Mouse (Mus musculus): ENCODE data around the gene Olfr684. TPM values are rescaled to one million over a fixed set of nuclear protein-coding genes. Genes with fewer than 3 reads are reported as not detected.

The Olfr684 gene
- total RNA-seq (2015; ENCODE audit: low replicate concordance) (not detected in 2 replicates), total RNA-seq (2017; ENCODE audit: low replicate concordance) (not detected in 2 replicates)

- no peak for ATAC-seq (replicated peaks; ENCODE audit: low FRiP score, poor library complexity, severe bottlenecking)
These were observed at the start of gene Olfr684 for GRCm38 (mm10) chr7:105163553-105163952. Olfr684 (minus strand) TSS chr7:105163653.

- ATAC-seq (replicated peaks; ENCODE audit: low FRiP score, poor library complexity, severe bottlenecking) = no peak
These were observed 43.9 kb upstream of the Olfr684 start, which contains the start of gene Olfr686 for GRCm38 (mm10) chr7:105207385-105207784. Olfr686 (minus strand) TSS chr7:105207485.

- no peak for ATAC-seq (replicated peaks; ENCODE audit: low FRiP score, poor library complexity, severe bottlenecking)
These were observed 22.5 kb upstream of the Olfr684 start, which contains the start of gene Olfr685 for GRCm38 (mm10) chr7:105185912-105186311. Olfr685 (minus strand) TSS chr7:105186012.

GRCm38 (mm10) chr7:105170773-105171172 is 7.3 kb upstream of the Olfr684 start:
- ATAC-seq (replicated peaks; ENCODE audit: low FRiP score, poor library complexity, severe bottlenecking) = no peak

- no peak for ATAC-seq (replicated peaks; ENCODE audit: low FRiP score, poor library complexity, severe bottlenecking)
These were observed 16.5 kb downstream of the Olfr684 start, which contains the start of gene Olfr683 for GRCm38 (mm10) chr7:105146912-105147311. Olfr683 (minus strand) TSS chr7:105147012.

- ATAC-seq (replicated peaks; ENCODE audit: low FRiP score, poor library complexity, severe bottlenecking) = no peak
These were observed 22.2 kb downstream of the Olfr684 start for GRCm38 (mm10) chr7:105141275-105141674.

- ATAC-seq (replicated peaks; ENCODE audit: low FRiP score, poor library complexity, severe bottlenecking) = no peak
These were observed 46.9 kb downstream of the Olfr684 start, which contains the start of gene Olfr681 for GRCm38 (mm10) chr7:105116536-105116935. Olfr681 (plus strand) TSS chr7:105116836.

Other genes starting within 250 kb of the Olfr684 start
- gene Olfr667, start 242.2 kb downstream of the Olfr684 start, total RNA-seq (2015; ENCODE audit: low replicate concordance) = not detected in 2 replicates
- gene Olfr667, start 242.2 kb downstream of the Olfr684 start, total RNA-seq (2017; ENCODE audit: low replicate concordance) = not detected in 2 replicates
- gene Olfr668, start 235.6 kb downstream of the Olfr684 start, total RNA-seq (2015; ENCODE audit: low replicate concordance) = not detected in 2 replicates
- gene Olfr668, start 235.6 kb downstream of the Olfr684 start, total RNA-seq (2017; ENCODE audit: low replicate concordance) = not detected in 2 replicates
- not detected in 2 replicates for gene Olfr669, start 229.4 kb downstream of the Olfr684 start, total RNA-seq (2015; ENCODE audit: low replicate concordance)
- not detected in 2 replicates for gene Olfr669, start 229.4 kb downstream of the Olfr684 start, total RNA-seq (2017; ENCODE audit: low replicate concordance)
- not detected in 2 replicates for gene Olfr670, start 201.0 kb downstream of the Olfr684 start, total RNA-seq (2015; ENCODE audit: low replicate concordance)
- gene Olfr670, start 201.0 kb downstream of the Olfr684 start, total RNA-seq (2017; ENCODE audit: low replicate concordance) = not detected in 2 replicates
- not detected in 2 replicates for gene Olfr671, start 184.5 kb downstream of the Olfr684 start, total RNA-seq (2015; ENCODE audit: low replicate concordance)
- gene Olfr671, start 184.5 kb downstream of the Olfr684 start, total RNA-seq (2017; ENCODE audit: low replicate concordance) = not detected in 2 replicates
- not detected in 2 replicates for gene Olfr672, start 161.6 kb downstream of the Olfr684 start, total RNA-seq (2015; ENCODE audit: low replicate concordance)
- gene Olfr672, start 161.6 kb downstream of the Olfr684 start, total RNA-seq (2017; ENCODE audit: low replicate concordance) = not detected in 2 replicates
- gene Olfr675, start 135.2 kb downstream of the Olfr684 start, total RNA-seq (2015; ENCODE audit: low replicate concordance) = not detected in 2 replicates
- not detected in 2 replicates for gene Olfr675, start 135.2 kb downstream of the Olfr684 start, total RNA-seq (2017; ENCODE audit: low replicate concordance)
- gene Olfr676, start 131.0 kb downstream of the Olfr684 start, total RNA-seq (2015; ENCODE audit: low replicate concordance) = not detected in 2 replicates
- gene Olfr676, start 131.0 kb downstream of the Olfr684 start, total RNA-seq (2017; ENCODE audit: low replicate concordance) = not detected in 2 replicates
- gene Olfr677, start 112.3 kb downstream of the Olfr684 start, total RNA-seq (2015; ENCODE audit: low replicate concordance) = not detected in 2 replicates
- gene Olfr677, start 112.3 kb downstream of the Olfr684 start, total RNA-seq (2017; ENCODE audit: low replicate concordance) = not detected in 2 replicates
- not detected in 2 replicates for gene Olfr678, start 99.2 kb downstream of the Olfr684 start, total RNA-seq (2015; ENCODE audit: low replicate concordance)
- not detected in 2 replicates for gene Olfr678, start 99.2 kb downstream of the Olfr684 start, total RNA-seq (2017; ENCODE audit: low replicate concordance)
- not detected in 2 replicates for gene Olfr679, start 82.4 kb downstream of the Olfr684 start, total RNA-seq (2015; ENCODE audit: low replicate concordance)
- gene Olfr679, start 82.4 kb downstream of the Olfr684 start, total RNA-seq (2017; ENCODE audit: low replicate concordance) = not detected in 2 replicates
- gene Olfr680-ps1, start 70.8 kb downstream of the Olfr684 start, total RNA-seq (2015; ENCODE audit: low replicate concordance) = not detected in 2 replicates
- gene Olfr680-ps1, start 70.8 kb downstream of the Olfr684 start, total RNA-seq (2017; ENCODE audit: low replicate concordance) = not detected in 2 replicates
- not detected in 2 replicates for gene Olfr681, start 46.8 kb downstream of the Olfr684 start, total RNA-seq (2015; ENCODE audit: low replicate concordance)
- gene Olfr681, start 46.8 kb downstream of the Olfr684 start, total RNA-seq (2017; ENCODE audit: low replicate concordance) = not detected in 2 replicates
- not detected in 2 replicates for gene Olfr683, start 16.6 kb downstream of the Olfr684 start, total RNA-seq (2015; ENCODE audit: low replicate concordance)
- gene Olfr683, start 16.6 kb downstream of the Olfr684 start, total RNA-seq (2017; ENCODE audit: low replicate concordance) = not detected in 2 replicates
- not detected in 2 replicates for gene Olfr685, start 22.4 kb upstream of the Olfr684 start, total RNA-seq (2015; ENCODE audit: low replicate concordance)
- not detected in 2 replicates for gene Olfr685, start 22.4 kb upstream of the Olfr684 start, total RNA-seq (2017; ENCODE audit: low replicate concordance)
- gene Olfr686, start 43.8 kb upstream of the Olfr684 start, total RNA-seq (2015; ENCODE audit: low replicate concordance) = not detected in 2 replicates
- not detected in 2 replicates for gene Olfr686, start 43.8 kb upstream of the Olfr684 start, total RNA-seq (2017; ENCODE audit: low replicate concordance)
- gene Olfr688, start 124.4 kb upstream of the Olfr684 start, total RNA-seq (2015; ENCODE audit: low replicate concordance) = not detected in 2 replicates
- gene Olfr688, start 124.4 kb upstream of the Olfr684 start, total RNA-seq (2017; ENCODE audit: low replicate concordance) = not detected in 2 replicates
- not detected in 2 replicates for gene Olfr689, start 147.5 kb upstream of the Olfr684 start, total RNA-seq (2015; ENCODE audit: low replicate concordance)
- gene Olfr689, start 147.5 kb upstream of the Olfr684 start, total RNA-seq (2017; ENCODE audit: low replicate concordance) = not detected in 2 replicates
- not detected in 2 replicates for gene Olfr690, start 170.5 kb upstream of the Olfr684 start, total RNA-seq (2015; ENCODE audit: low replicate concordance)
- gene Olfr690, start 170.5 kb upstream of the Olfr684 start, total RNA-seq (2017; ENCODE audit: low replicate concordance) = not detected in 2 replicates
- not detected in 2 replicates for gene Olfr691, start 178.6 kb upstream of the Olfr684 start, total RNA-seq (2015; ENCODE audit: low replicate concordance)
- not detected in 2 replicates for gene Olfr691, start 178.6 kb upstream of the Olfr684 start, total RNA-seq (2017; ENCODE audit: low replicate concordance)
- gene Olfr692, start 204.6 kb upstream of the Olfr684 start, total RNA-seq (2015; ENCODE audit: low replicate concordance) = not detected in 2 replicates
- gene Olfr692, start 204.6 kb upstream of the Olfr684 start, total RNA-seq (2017; ENCODE audit: low replicate concordance) = not detected in 2 replicates
- gene Gm5901, start 211.4 kb upstream of the Olfr684 start, total RNA-seq (2015; ENCODE audit: low replicate concordance) = not detected in 2 replicates
- 7.6 TPM in 1 of 2 replicates, not detected in the other for gene Gm5901, start 211.4 kb upstream of the Olfr684 start, total RNA-seq (2017; ENCODE audit: low replicate concordance)
- 16.9 and 48.6 TPM in 2 replicates for gene Fam160a2, start 236.4 kb upstream of the Olfr684 start, total RNA-seq (2015; ENCODE audit: low replicate concordance)
- gene Fam160a2, start 236.4 kb upstream of the Olfr684 start, total RNA-seq (2017; ENCODE audit: low replicate concordance) = 3.0 and 9.2 TPM in 2 replicates
- not detected in 2 replicates for gene Cnga4, start 240.9 kb upstream of the Olfr684 start, total RNA-seq (2015; ENCODE audit: low replicate concordance)
- not detected in 2 replicates for gene Cnga4, start 240.9 kb upstream of the Olfr684 start, total RNA-seq (2017; ENCODE audit: low replicate concordance)